Mouse (Mus musculus): ENCODE data around the gene Jph4.

DNA sequence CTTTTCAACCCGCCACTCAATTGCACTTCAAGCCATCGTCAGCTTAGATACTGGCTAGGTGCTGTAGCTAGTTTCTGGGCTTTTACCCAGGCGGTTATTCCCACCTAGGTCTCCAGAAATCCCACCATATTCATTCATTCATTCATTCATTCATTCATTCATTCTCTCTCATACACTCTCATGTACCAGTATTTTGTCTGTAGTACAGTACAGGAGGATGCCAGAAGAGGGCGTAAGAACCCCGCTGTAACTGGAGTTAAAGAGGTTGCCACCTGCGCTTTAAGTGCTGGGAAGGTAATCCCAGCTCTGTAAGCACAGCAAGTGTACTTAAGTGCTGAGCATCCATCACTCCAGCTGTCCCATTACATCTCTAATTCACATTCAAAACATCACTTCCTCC is 22.8 kb downstream of the Jph4 start:
- no peak for TF ChIP-seq EP300 (IDR thresholded peaks at IDR 0.05; ENCODE audit: insufficient read depth, low read depth, low read length)
- no peak for TF ChIP-seq CTCF (IDR thresholded peaks at IDR 0.05)
